Mouse (Mus musculus): Measurements from ENCODE around the gene Suds3.

The Suds3 gene

GRCm38 (mm10) chr5:117134889-117135456, 19.1 kb upstream of the Suds3 start:
- WGBS = 74% methylated on average over 3 of the region's 3 CpGs

GRCm38 (mm10) chr5:117134066-117134888, 18.4 kb upstream of the Suds3 start:
- WGBS = 80% methylated on average over 19 of the region's 19 CpGs

DNA sequence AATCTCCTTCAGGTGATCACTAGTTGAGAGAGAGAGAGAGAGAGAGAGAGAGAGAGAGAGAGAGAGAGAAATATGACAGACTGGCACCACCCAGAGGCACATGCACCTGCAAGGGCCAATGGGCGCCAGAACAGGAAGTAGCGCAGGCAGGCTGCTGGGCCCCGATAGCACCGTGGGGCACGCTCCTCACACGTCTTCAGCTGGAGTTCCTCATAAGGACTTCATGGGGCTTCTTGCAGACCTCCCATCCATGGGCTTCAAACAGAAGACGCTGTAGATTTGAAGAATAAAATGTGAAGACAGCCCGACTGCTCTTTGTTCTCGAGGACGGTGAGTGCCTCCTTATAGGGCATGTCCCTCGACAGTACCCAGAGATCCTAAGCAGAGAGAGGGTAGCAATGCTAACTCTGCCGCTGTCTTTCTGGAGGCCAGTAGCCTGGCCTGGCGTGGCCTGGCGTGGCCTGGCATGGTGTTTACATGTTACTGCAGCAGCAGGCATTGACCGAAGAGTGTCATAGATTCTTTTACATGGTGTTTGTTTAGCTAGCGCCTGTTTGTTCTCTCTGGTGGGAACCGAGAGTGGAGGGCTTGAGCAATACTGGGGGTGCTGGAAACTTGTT, 17.6 kb upstream of the Suds3 start:
- WGBS = 93% methylated on average over 17 of the region's 17 CpGs

GRCm38 (mm10) chr5:117130726-117131125, 14.8 kb upstream of the Suds3 start:
- WGBS = 82% methylated on average over 15 of the region's 15 CpGs

DNA sequence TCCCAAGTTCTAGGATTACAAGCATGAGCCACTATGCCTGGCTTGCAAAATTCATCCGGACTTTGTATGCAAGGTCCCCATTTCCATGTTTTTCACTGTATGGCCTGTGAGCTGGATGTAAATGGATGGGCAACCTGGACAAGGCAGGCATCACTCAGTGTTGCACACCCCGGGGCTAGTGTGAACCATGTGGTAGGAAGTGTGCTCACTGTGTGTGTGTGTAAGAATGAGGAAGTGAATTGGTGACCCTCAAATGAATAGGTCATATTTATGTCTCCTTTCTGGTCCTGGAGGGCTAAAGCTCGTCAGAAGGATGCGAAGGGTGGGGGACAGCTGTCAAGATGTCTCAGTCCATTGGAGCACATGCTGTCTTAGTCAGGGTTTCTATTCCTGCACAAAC, 11.1 kb upstream of the Suds3 start:
- 84% methylated on average over 4 of the region's 4 CpGs for WGBS

GRCm38 (mm10) chr5:117125482-117126346, 9.8 kb upstream of the Suds3 start:
- WGBS = 83% methylated on average over 16 of the region's 16 CpGs

- 90% methylated on average over 4 of the region's 4 CpGs for WGBS
Measured at GRCm38 (mm10) chr5:117123840-117124239, 7.9 kb upstream of the Suds3 start.

DNA sequence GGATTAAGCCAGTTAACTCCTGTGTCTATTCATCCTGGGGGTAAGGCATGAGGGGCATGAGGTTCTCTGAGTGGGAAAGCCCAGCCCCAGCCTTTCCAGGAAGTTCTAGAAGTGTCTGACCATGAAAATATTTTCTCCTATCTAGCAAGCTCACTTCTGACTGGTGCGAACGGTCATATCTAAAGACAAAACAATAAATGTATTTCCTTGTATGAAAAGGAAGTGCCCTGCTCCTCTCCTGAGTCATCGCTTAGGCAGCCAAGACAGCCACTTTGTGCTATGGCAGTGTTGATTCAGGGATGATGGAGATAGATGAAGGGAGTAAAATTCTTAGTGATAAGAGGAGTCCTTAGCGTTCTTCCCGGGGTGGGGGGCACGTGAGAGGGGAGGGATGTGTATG, 7.2 kb upstream of the Suds3 start:
- 84% methylated on average over 6 of the region's 6 CpGs for WGBS

GRCm38 (mm10) chr5:117121657-117122056, 5.7 kb upstream of the Suds3 start:
- WGBS = 45% methylated on average over 2 of the region's 2 CpGs

GRCm38 (mm10) chr5:117120489-117121466, 4.9 kb upstream of the Suds3 start:
- WGBS = 2% methylated on average over 40 of the region's 40 CpGs

- WGBS = under 1% methylated on average over 68 of the region's 74 CpGs
Measured at GRCm38 (mm10) chr5:117119777-117120488, 4.0 kb upstream of the Suds3 start, which contains the start of gene Taok3. Taok3 (plus strand) TSS chr5:117120129.

DNA sequence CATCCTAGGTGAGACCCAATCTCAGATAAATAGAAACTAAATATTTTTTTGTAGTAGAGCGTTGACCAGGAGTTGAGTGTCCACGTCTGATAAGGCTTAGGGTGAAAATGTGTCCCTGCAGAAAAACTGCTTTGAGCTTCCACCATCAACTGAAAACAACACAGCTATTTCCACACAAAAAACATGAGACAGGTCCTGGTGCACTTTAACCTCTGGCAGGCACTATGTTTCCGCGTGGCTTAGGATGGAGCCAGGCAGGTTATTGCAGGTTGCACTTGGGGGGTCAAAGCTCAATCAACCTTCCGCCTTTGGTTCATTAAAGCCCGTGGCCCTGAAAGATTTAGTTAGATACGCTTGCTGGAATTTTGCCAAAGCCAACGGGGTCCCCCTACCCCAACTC, 2.9 kb upstream of the Suds3 start:
- 58% methylated on average over 8 of the region's 8 CpGs for WGBS

- 92% methylated on average over 2 of the region's 2 CpGs for WGBS
Measured at GRCm38 (mm10) chr5:117118220-117118619, 2.3 kb upstream of the Suds3 start.

GRCm38 (mm10) chr5:117117716-117118115, 1.8 kb upstream of the Suds3 start:
- WGBS = 61% methylated on average over 7 of the region's 7 CpGs

DNA sequence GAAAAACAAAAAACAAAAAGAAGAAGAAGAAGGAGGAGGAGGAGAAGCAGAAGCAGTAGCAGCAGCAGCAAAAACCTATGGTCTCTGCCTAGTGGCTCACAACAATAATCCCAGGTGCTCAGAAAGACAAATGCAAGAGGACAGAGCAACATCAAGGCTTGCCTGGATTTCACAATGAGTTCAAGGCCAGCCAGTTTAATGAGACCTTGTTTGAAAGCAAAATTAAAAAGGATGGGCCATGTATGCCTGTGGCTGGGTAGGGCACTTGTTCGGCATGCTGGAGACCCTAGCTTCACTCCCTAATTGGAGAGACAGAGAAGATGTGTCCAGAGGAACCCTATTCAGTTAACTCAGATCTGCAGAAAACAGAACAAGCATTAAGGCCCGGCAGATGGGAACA, 1.3 kb upstream of the Suds3 start:
- 79% methylated on average over 2 of the region's 2 CpGs for WGBS

DNA sequence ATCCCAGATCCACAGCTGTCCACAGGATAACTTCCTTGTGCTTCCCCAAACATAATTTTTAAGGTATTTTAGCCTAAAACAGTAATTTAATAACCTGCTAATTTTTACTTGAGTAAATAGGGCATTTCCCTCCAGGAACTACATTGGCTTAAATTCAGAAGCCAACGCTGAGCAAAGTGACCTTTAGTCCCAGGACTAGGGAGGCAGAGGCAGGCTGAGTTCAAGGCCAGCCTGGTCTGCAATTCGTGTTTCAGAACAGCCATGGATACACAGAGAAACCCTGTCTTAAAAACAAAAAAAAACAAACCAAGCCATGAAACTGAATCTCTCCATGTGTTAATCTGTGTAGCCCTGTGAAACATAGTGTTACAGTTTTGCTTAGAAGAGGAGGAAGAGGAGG, 747 bp upstream of the Suds3 start:
- WGBS = 63% methylated on average over 2 of the region's 2 CpGs

DNA sequence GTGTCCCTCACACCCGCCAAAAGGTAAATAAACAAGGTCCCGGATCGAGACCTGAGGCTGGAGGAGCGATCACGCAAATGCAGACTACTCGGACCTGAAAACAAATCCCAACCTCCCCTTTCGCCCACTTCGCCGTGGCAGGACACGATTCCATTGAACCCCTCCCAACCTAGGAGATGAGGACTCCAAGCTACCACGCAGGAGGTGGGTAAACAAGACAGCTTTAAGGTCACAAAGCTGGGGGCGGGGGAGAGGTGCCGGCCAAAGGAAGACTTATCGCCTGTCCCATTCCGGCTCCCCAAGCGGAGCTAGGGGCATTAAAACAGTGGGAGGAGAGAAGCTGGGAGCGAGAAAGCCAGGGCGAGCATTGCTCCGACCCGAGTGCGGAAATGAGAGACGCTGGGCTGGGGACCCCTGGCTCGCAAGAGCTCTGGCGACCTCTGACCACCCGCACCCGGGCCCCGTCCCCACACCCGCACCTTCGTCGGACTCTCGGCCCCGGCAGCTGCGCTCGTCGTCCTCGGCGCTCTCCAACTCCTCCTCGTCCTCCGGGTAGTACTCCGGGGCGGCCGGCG, 633 bp downstream of the Suds3 start:
- WGBS = under 1% methylated on average over 40 of the region's 43 CpGs

- 6% methylated on average over 16 of the region's 16 CpGs for WGBS
Measured at GRCm38 (mm10) chr5:117114581-117115192, 1.2 kb downstream of the Suds3 start.

DNA sequence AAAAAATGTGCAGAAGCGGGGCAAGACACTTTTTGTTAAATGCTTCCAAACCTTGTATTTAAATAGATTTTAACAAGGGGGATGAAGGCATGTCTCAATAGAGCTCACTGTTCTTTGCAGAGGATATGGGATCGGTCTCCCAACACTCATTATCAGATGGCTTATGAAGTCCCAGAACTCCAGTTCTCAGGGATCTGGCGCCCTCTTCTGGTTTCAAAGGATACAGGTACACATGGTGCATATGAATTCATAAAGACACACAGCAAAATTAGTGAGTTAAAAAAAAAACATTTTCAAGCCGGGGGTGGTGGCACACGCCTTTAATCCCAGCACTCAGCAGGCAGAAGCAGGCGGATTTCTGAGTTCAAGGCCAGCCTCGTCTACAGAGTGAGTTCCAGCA, 2.6 kb downstream of the Suds3 start:
- WGBS = 82% methylated on average over 7 of the region's 7 CpGs

Measured in cerebral cortex, adult 2 months (tissue).